Mouse (Mus musculus) CH12.LX (cell line): ENCODE results near the gene Sgsm1.

Experiments used
- CTCF ChIP-seq, 2 experiments: IDR thresholded peaks in 1 of 2; conservative IDR thresholded peaks in 1 of 2; 2 replicates each; pipeline ENCODE4 v1.5.1; 2011 to 2012; ENCODE audit warnings: low read depth in 2 of 2, low read length in 2 of 2, improper control_type of control experiment in 1 of 2, inconsistent platforms in 1 of 2, mild to moderate bottlenecking in 1 of 2, moderate library complexity in 1 of 2
- E2F4 ChIP-seq: IDR thresholded peaks from 2 replicates; pipeline ENCODE4 v1.6.1; 2011; ENCODE audit warnings: low read depth, low read length, improper control_type of control experiment; ENCODE audit not compliant: insufficient replicate concordance
- EP300 ChIP-seq: IDR thresholded peaks from 2 replicates; pipeline ENCODE4 v1.6.1; 2011; ENCODE audit warnings: low read length, improper control_type of control experiment
- HCFC1 ChIP-seq: IDR thresholded peaks from 2 replicates; pipeline ENCODE4 v1.6.1; 2012; ENCODE audit warnings: low read depth, mild to moderate bottlenecking, inconsistent platforms, low read length, improper control_type of control experiment
- MAX ChIP-seq: IDR thresholded peaks from 2 replicates; pipeline ENCODE4 v1.6.1; 2011; ENCODE audit warnings: low read length, improper control_type of control experiment
- MYC ChIP-seq: IDR thresholded peaks from 2 replicates; pipeline ENCODE4 v1.6.1; 2011; ENCODE audit warnings: low read depth, mild to moderate bottlenecking, improper control_type of control experiment, low read length
- NELFE ChIP-seq: IDR thresholded peaks from 2 replicates; pipeline ENCODE4 v1.6.1; 2011; ENCODE audit warnings: low read depth, low read length, improper control_type of control experiment
- POLR2A ChIP-seq: IDR thresholded peaks from 2 replicates; pipeline ENCODE4 v1.6.1; 2011; ENCODE audit warnings: low read depth, mild to moderate bottlenecking, improper control_type of control experiment, low read length

GRCm38 (mm10) chr5:113216328-113216960 is 94.1 kb downstream of the Sgsm1 start:
- TF ChIP-seq EP300 (no peak), HCFC1 (no peak), MYC (no peak), POLR2A (no peak), NELFE (no peak), CTCF (conservative IDR thresholded peaks at IDR 0.05 in 1 of 2, IDR thresholded peaks at IDR 0.05 in 1 of 2; ENCODE audit: low read depth in 2 of 2, low read length in 2 of 2) (no peak), MAX (no peak), E2F4 (no peak)
